Mouse (Mus musculus) hindbrain, postnatal 0 days (tissue): Measurements from ENCODE around the gene Itpr1. TPM values are rescaled to one million over a fixed set of nuclear protein-coding genes. Genes with fewer than 3 reads are reported as not detected.

ENCODE experiments used
- ATAC-seq: fragments of 200-750 bp; cut with Nextera tagmentation; 2 replicates; pipeline ENCODE4 v1.8.0; 2017; ENCODE audit warnings: mild to moderate bottlenecking, moderate TSS enrichment, moderate library complexity
- DNase-seq: peaks from one replicate; pipeline ENCODE4 v3.0.0-alpha.2; 2015; ENCODE audit warnings: low spot score
- H3K27ac ChIP-seq: fragments of 300-500 bp; sonication (generic); 2 replicates; pipeline ENCODE4 v1.5.1; 2014; ENCODE audit warnings: mild to moderate bottlenecking
- H3K27me3 ChIP-seq: fragments of 300-500 bp; sonication (generic); 2 replicates; pipeline ENCODE4 v1.6.1; 2014; ENCODE audit warnings: low read length, mixed read lengths; ENCODE audit not compliant: insufficient read depth
- H3K36me3 ChIP-seq: fragments of 300-500 bp; sonication (generic); 2 replicates; pipeline ENCODE4 v1.6.1; 2014; ENCODE audit warnings: low read length, mixed read lengths; ENCODE audit not compliant: insufficient read depth
- H3K4me1 ChIP-seq: fragments of 300-500 bp; sonication (generic); 2 replicates; pipeline ENCODE4 v1.6.1; 2014; ENCODE audit warnings: antibody characterized with exemption, low read length, mixed read lengths; ENCODE audit not compliant: insufficient read depth
- H3K4me2 ChIP-seq: fragments of 300-500 bp; sonication (generic); 2 replicates; pipeline ENCODE4 v1.6.1; 2014; ENCODE audit warnings: low read depth, mild to moderate bottlenecking, low read length, moderate library complexity, mixed read lengths
- H3K4me3 ChIP-seq: fragments of 300-500 bp; sonication (generic); 2 replicates; pipeline ENCODE4 v1.5.1; 2014; ENCODE audit warnings: low read length
- H3K9ac ChIP-seq: fragments of 300-500 bp; sonication (generic); replicated peaks from 2 replicates; pipeline ENCODE4 v1.6.1; 2014; ENCODE audit warnings: mild to moderate bottlenecking, low read length, moderate library complexity, mixed read lengths
- H3K9me3 ChIP-seq: fragments of 300-500 bp; sonication (generic); 2 replicates; pipeline ENCODE4 v1.6.1; 2016; ENCODE audit warnings: low read length, mixed read lengths
- CTCF ChIP-seq: IDR thresholded peaks from 2 replicates; pipeline ENCODE4 v1.5.1; 2016; ENCODE audit warnings: antibody characterized with exemption, control low read depth, low read depth
- WGBS: fragments of 180-500 bp; shearing (Covaris S2); extraction: QIAGEN DNeasy Blood & Tissue Kit; methylation state at CpG from one replicate; pipeline ENCODE4 v1.1.7; 2014; 5-methylcytosine and 5-hydroxymethylcytosine counted together
- polyA plus RNA-seq: library from polyadenylated mRNA; unstranded; fragments of >200 nt; fragmentation: Nextera tagmentation; extraction: Ambion mirVana; gene quantifications from 2 replicates; pipeline ENCODE4 v1.2.1, GENCODE M21; 2015
- total RNA-seq: library from RNA; depleted of rRNA; stranded (reverse); fragments of >200 nt; gene quantifications from 2 replicates; pipeline ENCODE4 v1.2.3, GENCODE M21; 2014; rRNA removed

Gene Itpr1
- 35.4 and 47.1 TPM in 2 replicates for total RNA-seq
- 7.2 and 8.4 TPM in 2 replicates for polyA plus RNA-seq

- peak; percentile 97 for DNase-seq
- H3K4me2 ChIP-seq = peak within 1 kb of the TSS; percentile 80
- H3K9me3 ChIP-seq = no peaks in the 10 kb centered on the region
- H3K36me3 ChIP-seq = no peaks in the 10 kb centered on the region
- no peak within 1 kb of the TSS for H3K27ac ChIP-seq
- H3K27me3 ChIP-seq = no peaks in the 10 kb centered on the region
- H3K9ac ChIP-seq = peak within 1 kb of the TSS; percentile 25
- no peaks in the 10 kb centered on the region for H3K4me1 ChIP-seq
- TF ChIP-seq CTCF = no peak; the same call in 1 of the 2 replicates
- peak; percentile 100 for ATAC-seq
- under 1% methylated on average over 27 of the region's 27 CpGs for WGBS
- H3K4me3 ChIP-seq = peak within 1 kb of the TSS; percentile 50
Observed at GRCm38 (mm10) chr6:108212881-108213295, at the start of gene Itpr1. TSS of gene Itpr1 (plus strand) at chr6:108213096.

DNA sequence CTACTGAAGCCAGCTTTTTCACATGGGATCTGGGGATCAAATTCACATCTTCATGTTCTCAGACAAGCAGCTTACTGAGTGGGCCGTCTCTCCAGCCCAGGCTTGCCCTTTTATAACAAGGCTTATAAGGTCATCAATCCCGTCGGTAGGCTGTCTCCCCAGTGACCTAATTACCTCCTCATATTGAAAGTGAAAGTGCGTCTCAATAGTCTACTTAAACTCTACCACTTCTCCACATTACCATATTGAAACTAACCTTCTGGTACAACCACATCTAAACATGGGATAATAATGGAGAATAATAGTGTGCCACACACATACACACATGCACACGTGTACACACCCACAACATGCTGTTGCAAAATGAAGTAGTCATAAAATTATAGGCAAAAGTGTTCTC, 48.0 kb upstream of the Itpr1 start:
- Histone ChIP-seq H3K27me3 (no peaks in the 10 kb centered on the region), H3K4me2 (no peak overlapping the region), H3K27ac (no peak overlapping the region), H3K36me3 (no peaks in the 10 kb centered on the region), H3K4me3 (no peak overlapping the region), H3K4me1 (no peaks in the 10 kb centered on the region), H3K9me3 (no peaks in the 10 kb centered on the region), H3K9ac (no peak overlapping the region)
- TF ChIP-seq CTCF = no peak
- DNase-seq (no peak), ATAC-seq (no peak)
- 65% methylated on average over 5 of the region's 5 CpGs for WGBS

DNA sequence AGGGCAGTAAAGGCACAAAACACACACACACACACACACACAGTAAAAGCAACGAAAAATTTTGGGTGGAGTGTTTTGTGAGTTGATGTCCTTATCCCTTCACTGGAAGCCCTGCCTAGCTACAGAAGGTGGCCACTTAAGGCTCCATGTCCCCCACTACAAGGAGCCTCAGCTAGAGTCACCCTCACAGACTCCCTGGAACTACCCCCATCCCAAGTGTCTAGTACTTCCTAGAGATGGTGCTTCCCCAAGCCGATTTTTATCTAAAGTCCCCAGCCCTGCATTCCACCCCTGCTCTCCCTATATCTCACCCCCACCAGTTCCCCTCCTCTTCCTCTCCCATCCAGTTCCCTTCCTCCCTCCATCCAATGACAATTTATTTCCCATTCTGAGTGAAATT, 47.3 kb upstream of the Itpr1 start:
- ATAC-seq (no peak), DNase-seq (no peak)
- Histone ChIP-seq H3K4me3 (no peak overlapping the region), H3K4me2 (no peak overlapping the region), H3K4me1 (no peaks in the 10 kb centered on the region), H3K9me3 (no peaks in the 10 kb centered on the region), H3K27me3 (no peaks in the 10 kb centered on the region), H3K36me3 (no peaks in the 10 kb centered on the region), H3K9ac (no peak overlapping the region), H3K27ac (no peak overlapping the region)
- no peak for TF ChIP-seq CTCF
- WGBS = 95% methylated on average over 2 of the region's 2 CpGs

- Histone ChIP-seq H3K36me3 (peaks cover 10% of the 10 kb centered on the region; the same call in 1 of the 2 replicates), H3K9me3 (no peaks in the 10 kb centered on the region), H3K4me2 (no peak overlapping the region), H3K9ac (no peak overlapping the region), H3K27me3 (no peaks in the 10 kb centered on the region), H3K27ac (no peak overlapping the region), H3K4me3 (no peak overlapping the region), H3K4me1 (no peaks in the 10 kb centered on the region)
- 82% methylated on average over 7 of the region's 7 CpGs for WGBS
- DNase-seq (no peak), ATAC-seq (no peak)
- TF ChIP-seq CTCF = no peak
Observed at GRCm38 (mm10) chr6:108167946-108168680, 44.8 kb upstream of the Itpr1 start.

DNA sequence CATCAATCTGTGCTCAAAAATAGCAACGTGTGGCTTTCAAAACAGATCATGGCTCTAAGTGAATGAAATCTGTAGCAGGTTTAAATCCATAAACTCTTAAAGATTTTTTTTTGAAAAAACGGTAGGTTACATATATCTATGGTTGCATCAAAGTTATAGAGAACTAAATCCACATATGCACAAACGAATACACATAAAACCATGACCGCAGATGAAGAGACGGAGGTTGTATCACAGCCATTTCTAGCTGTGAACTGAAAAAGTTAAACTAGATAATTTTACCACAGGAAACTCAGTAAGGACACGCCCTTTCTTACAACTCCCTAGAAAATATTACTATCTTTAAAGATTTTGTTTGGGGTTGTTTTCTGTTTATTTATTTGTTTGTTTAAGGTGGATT, 44.2 kb upstream of the Itpr1 start:
- WGBS = 96% methylated on average over 6 of the region's 6 CpGs
- no peak for TF ChIP-seq CTCF
- Histone ChIP-seq H3K4me1 (no peaks in the 10 kb centered on the region), H3K4me3 (no peak overlapping the region), H3K27me3 (no peaks in the 10 kb centered on the region), H3K36me3 (peaks cover 13% of the 10 kb centered on the region; the same call in 1 of the 2 replicates), H3K9ac (no peak overlapping the region), H3K4me2 (no peak overlapping the region), H3K9me3 (no peaks in the 10 kb centered on the region), H3K27ac (no peak overlapping the region)
- DNase-seq (no peak), ATAC-seq (no peak)

- Histone ChIP-seq H3K27me3 (no peaks in the 10 kb centered on the region), H3K27ac (no peak overlapping the region), H3K36me3 (peaks cover 13% of the 10 kb centered on the region), H3K4me3 (no peak overlapping the region), H3K4me1 (no peaks in the 10 kb centered on the region), H3K9ac (no peak overlapping the region), H3K9me3 (no peaks in the 10 kb centered on the region), H3K4me2 (no peak overlapping the region)
- TF ChIP-seq CTCF = no peak
- no peak for ATAC-seq
- DNase-seq = no peak
- 96% methylated on average over 3 of the region's 3 CpGs for WGBS
Observed at GRCm38 (mm10) chr6:108169466-108169865, 43.4 kb upstream of the Itpr1 start.

- Histone ChIP-seq H3K4me2 (no peak overlapping the region), H3K9ac (no peak overlapping the region), H3K4me1 (no peaks in the 10 kb centered on the region), H3K36me3 (peaks cover 18% of the 10 kb centered on the region), H3K27ac (no peak overlapping the region), H3K4me3 (no peak overlapping the region), H3K27me3 (no peaks in the 10 kb centered on the region), H3K9me3 (no peaks in the 10 kb centered on the region)
- DNase-seq (no peak), ATAC-seq (no peak)
- TF ChIP-seq CTCF = no peak
- 100% methylated on average over 1 of the region's 1 CpGs for WGBS
Observed at GRCm38 (mm10) chr6:108172219-108172618, 40.7 kb upstream of the Itpr1 start.
